Mouse (Mus musculus): Measurements from ENCODE around the gene Wnk4.
"Not testable (repeated sequence)": the region's sequence is repeated elsewhere in the genome, so short reads cannot be mapped to it uniquely, and the experiment has no call there.

Wnk4 gene

DNA sequence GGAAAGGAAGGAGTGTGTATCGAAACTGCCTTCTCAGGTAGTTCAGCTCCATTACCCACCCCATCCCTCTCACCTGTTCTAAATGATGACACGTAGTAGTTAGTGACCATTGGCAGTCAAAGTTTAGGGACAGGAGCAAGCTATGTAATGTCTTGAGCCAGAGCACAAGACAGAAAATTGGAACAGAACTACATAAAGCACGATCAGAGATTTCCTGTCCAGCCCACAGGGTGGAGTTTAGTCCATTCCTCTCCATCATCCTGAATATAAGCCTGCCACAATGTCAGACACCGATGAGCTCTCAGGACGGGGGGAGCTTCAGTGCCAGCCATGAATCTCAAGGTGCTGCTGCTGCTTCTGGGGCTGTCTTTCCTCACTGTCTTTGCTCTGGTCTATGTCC is 64.4 kb downstream of the Wnk4 start, which contains the start of gene Aoc2:
Gene Aoc2 (plus strand): TSS at position 301 of the 400 bp plus-strand sequence.
- DNase-seq = no peak

DNA sequence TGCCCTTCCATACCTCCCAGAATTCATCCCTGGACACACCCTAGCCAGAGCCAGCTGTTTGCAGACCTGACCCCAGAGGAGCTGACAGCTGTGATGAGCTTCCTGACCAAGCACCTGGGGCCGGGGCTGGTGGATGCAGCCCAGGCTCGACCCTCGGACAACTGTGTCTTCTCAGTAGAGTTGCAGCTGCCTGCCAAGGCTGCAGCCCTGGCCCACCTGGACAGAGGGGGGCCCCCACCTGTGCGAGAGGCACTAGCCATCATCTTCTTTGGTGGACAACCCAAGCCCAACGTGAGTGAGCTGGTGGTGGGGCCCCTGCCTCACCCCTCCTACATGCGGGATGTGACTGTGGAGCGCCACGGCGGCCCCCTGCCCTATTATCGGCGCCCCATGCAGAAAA is 64.8 kb downstream of the Wnk4 start:
- DNase-seq = not testable (repeated sequence)

DNA sequence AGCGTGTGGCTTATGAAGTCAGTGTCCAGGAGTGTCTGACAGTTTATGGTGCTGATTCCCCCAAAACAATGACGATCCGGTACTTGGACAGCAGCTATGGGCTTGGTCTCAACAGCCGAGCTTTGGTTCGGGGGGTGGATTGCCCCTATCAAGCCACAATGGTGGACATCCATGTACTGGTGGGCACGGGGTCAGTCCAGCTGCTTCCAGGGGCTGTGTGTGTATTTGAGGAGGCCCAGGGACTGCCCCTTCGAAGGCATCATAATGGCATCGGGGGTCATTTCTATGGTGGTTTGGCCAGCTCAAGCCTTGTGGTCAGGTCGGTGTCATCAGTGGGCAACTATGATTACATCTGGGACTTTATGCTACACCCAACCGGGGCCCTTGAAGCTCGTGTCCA is 65.8 kb downstream of the Wnk4 start:
- DNase-seq = no peak

Data from right cerebral cortex, postnatal 4 days (tissue).